Mouse (Mus musculus): ENCODE results near the gene Pde4d.

Pde4d gene

GRCm38 (mm10) chr13:108596938-108597337 lies 147.2 kb downstream of the Pde4d start:
- no peak for DNase-seq (ENCODE audit: low read depth in 2 of 2, low spot score in 2 of 2)

GRCm38 (mm10) chr13:108598673-108599072 lies 148.9 kb downstream of the Pde4d start:
- DNase-seq (ENCODE audit: low read depth in 2 of 2, low spot score in 2 of 2), result no peak

GRCm38 (mm10) chr13:108599186-108599900 lies 149.6 kb downstream of the Pde4d start:
- no peak for DNase-seq (ENCODE audit: low read depth in 2 of 2, low spot score in 2 of 2)

- DNase-seq (ENCODE audit: low read depth in 2 of 2, low spot score in 2 of 2), result no peak
These were observed 151.3 kb downstream of the Pde4d start for GRCm38 (mm10) chr13:108601021-108601420.

GRCm38 (mm10) chr13:108603502-108603901 lies 153.8 kb downstream of the Pde4d start:
- no peak for DNase-seq (ENCODE audit: low read depth in 2 of 2, low spot score in 2 of 2)

GRCm38 (mm10) chr13:108604213-108604612 lies 154.5 kb downstream of the Pde4d start:
- DNase-seq (ENCODE audit: low read depth in 2 of 2, low spot score in 2 of 2), result no peak

- no peak for DNase-seq (ENCODE audit: low read depth in 2 of 2, low spot score in 2 of 2)
These were observed 168.5 kb downstream of the Pde4d start for GRCm38 (mm10) chr13:108618207-108618606.

- no peak for DNase-seq (ENCODE audit: low read depth in 2 of 2, low spot score in 2 of 2)
These were observed 172.9 kb downstream of the Pde4d start for GRCm38 (mm10) chr13:108622681-108623080.

- no peak for DNase-seq (ENCODE audit: low read depth in 2 of 2, low spot score in 2 of 2)
These were observed 174.2 kb downstream of the Pde4d start for GRCm38 (mm10) chr13:108623929-108624328.

- DNase-seq (ENCODE audit: low read depth in 2 of 2, low spot score in 2 of 2), result no peak
These were observed 176.4 kb downstream of the Pde4d start for GRCm38 (mm10) chr13:108626166-108626565.

- no peak for DNase-seq (ENCODE audit: low read depth in 2 of 2, low spot score in 2 of 2)
These were observed 178.8 kb downstream of the Pde4d start for GRCm38 (mm10) chr13:108628501-108628900.

GRCm38 (mm10) chr13:108630576-108630975 lies 180.8 kb downstream of the Pde4d start:
- no peak for DNase-seq (ENCODE audit: low read depth in 2 of 2, low spot score in 2 of 2)

GRCm38 (mm10) chr13:108631222-108631621 lies 181.5 kb downstream of the Pde4d start:
- DNase-seq (ENCODE audit: low read depth in 2 of 2, low spot score in 2 of 2), result no peak

- no peak for DNase-seq (ENCODE audit: low read depth in 2 of 2, low spot score in 2 of 2)
These were observed 186.8 kb downstream of the Pde4d start for GRCm38 (mm10) chr13:108636526-108636925.

- DNase-seq (ENCODE audit: low read depth in 2 of 2, low spot score in 2 of 2), result no peak
These were observed 192.5 kb downstream of the Pde4d start for GRCm38 (mm10) chr13:108642259-108642658.

- no peak for DNase-seq (ENCODE audit: low read depth in 2 of 2, low spot score in 2 of 2)
These were observed 197.1 kb downstream of the Pde4d start for GRCm38 (mm10) chr13:108646801-108647200.

- DNase-seq (ENCODE audit: low read depth in 2 of 2, low spot score in 2 of 2), result no peak
These were observed 197.5 kb downstream of the Pde4d start for GRCm38 (mm10) chr13:108647239-108647638.

- no peak for DNase-seq (ENCODE audit: low read depth in 2 of 2, low spot score in 2 of 2)
These were observed 204.4 kb downstream of the Pde4d start for GRCm38 (mm10) chr13:108654026-108654723.

GRCm38 (mm10) chr13:108666579-108666978 lies 216.8 kb downstream of the Pde4d start:
- no peak for DNase-seq (ENCODE audit: low read depth in 2 of 2, low spot score in 2 of 2)

- peak in 1 of 2 experiments; percentile 26 for DNase-seq (ENCODE audit: low read depth in 2 of 2, low spot score in 2 of 2)
These were observed 217.3 kb downstream of the Pde4d start for GRCm38 (mm10) chr13:108667077-108667476.

- no peak for DNase-seq (ENCODE audit: low read depth in 2 of 2, low spot score in 2 of 2)
These were observed 227.3 kb downstream of the Pde4d start for GRCm38 (mm10) chr13:108677056-108677455.

GRCm38 (mm10) chr13:108683018-108683417 lies 233.3 kb downstream of the Pde4d start:
- DNase-seq (ENCODE audit: low read depth in 2 of 2, low spot score in 2 of 2), result no peak

GRCm38 (mm10) chr13:108685817-108686216 lies 236.1 kb downstream of the Pde4d start:
- no peak for DNase-seq (ENCODE audit: low read depth in 2 of 2, low spot score in 2 of 2)
